Mouse (Mus musculus): Measurements from ENCODE around the gene Tbrg1. TPM values are rescaled to one million over a fixed set of nuclear protein-coding genes. Genes with fewer than 3 reads are reported as not detected.

Gene Tbrg1
- polyA plus RNA-seq, 1 experiment from 2014 or later, result 261 TPM

DNA sequence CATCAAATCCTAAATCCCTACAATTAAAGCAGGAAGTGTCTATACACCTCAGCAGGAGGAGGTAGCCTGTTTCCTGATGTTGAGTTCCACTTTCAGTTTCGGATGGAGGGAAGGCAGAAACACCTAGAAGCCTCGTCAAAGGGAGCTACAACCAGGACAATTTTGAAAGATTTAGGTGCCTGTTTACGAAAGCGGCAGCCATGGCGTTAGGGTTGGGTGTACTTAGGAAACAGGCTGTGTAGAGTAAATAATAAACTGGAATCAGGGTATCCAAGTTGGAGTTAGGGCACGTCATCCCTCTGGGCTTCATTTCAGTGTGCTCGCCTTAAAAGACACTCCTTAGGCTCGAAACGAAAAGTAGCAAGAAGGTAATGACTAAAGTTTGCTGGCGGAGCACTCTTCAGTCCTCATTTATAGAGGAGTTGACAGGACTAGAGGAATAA lies 652 bp downstream of the Tbrg1 start:
- H3K4me1 ChIP-seq (replicated peaks; ENCODE audit: control insufficient read depth, insufficient read depth, low read length), result no peaks in the 10 kb centered on the region
- peak overlapping the region; percentile 68 for H3K4me2 ChIP-seq (replicated peaks; ENCODE audit: low read depth)
- H3K9me3 ChIP-seq (ENCODE audit: control insufficient read depth), result no peaks in the 10 kb centered on the region
- TF ChIP-seq CTCF (IDR thresholded peaks at IDR 0.05; ENCODE audit: low read depth), result no peak
- peaks cover 27% of the 10 kb centered on the region for H3K36me3 ChIP-seq (ENCODE audit: control insufficient read depth, insufficient read depth)
- H3K4me3 ChIP-seq (ENCODE audit: low read depth, low read length), result peak overlapping the region; percentile 93
- peak overlapping the region; percentile 97 for H3K27ac ChIP-seq (ENCODE audit: low read depth, low read length)
- peak; percentile 52 for ATAC-seq
- no peaks in the 10 kb centered on the region for H3K27me3 ChIP-seq (replicated peaks; ENCODE audit: control insufficient read depth, insufficient read depth, low read length)
- WGBS, result under 1% methylated on average over 10 of the region's 10 CpGs
- H3K9ac ChIP-seq (ENCODE audit: low read depth, low read length), result peak overlapping the region; percentile 88

DNA sequence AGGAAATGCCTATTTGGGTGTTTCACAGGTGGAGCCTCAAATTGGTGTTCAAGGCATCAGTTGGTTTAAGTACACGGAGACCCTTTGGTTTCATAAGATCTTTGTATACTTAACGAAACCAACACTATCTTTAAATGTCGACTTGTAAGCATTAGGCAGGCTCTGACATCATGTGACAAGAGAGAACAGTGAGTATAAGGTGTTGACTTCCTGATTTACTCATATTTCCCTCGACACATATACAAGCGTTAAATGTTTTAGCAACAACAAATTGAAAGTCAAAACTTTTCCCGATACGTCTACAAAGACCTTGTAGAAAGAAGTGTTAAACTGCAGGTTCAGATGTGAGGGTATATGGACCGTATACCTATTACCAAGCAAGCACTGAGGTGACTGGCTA lies 1.2 kb downstream of the Tbrg1 start:
- ATAC-seq, result 0 out of 2 replicates have a peak, but pooled peaks have one; percentile 4
- H3K36me3 ChIP-seq (ENCODE audit: control insufficient read depth, insufficient read depth), result peaks cover 32% of the 10 kb centered on the region
- 39% methylated on average over 8 of the region's 8 CpGs for WGBS
- peak overlapping the region; percentile 93 for H3K4me3 ChIP-seq (ENCODE audit: low read depth, low read length)
- H3K27ac ChIP-seq (ENCODE audit: low read depth, low read length), result peak overlapping the region; percentile 97; the same call in 1 of the 2 replicates
- H3K4me1 ChIP-seq (replicated peaks; ENCODE audit: control insufficient read depth, insufficient read depth, low read length), result no peaks in the 10 kb centered on the region
- TF ChIP-seq CTCF (IDR thresholded peaks at IDR 0.05; ENCODE audit: low read depth), result no peak
- H3K27me3 ChIP-seq (replicated peaks; ENCODE audit: control insufficient read depth, insufficient read depth, low read length), result no peaks in the 10 kb centered on the region
- H3K9ac ChIP-seq (ENCODE audit: low read depth, low read length), result peak overlapping the region; percentile 88
- H3K9me3 ChIP-seq (ENCODE audit: control insufficient read depth), result no peaks in the 10 kb centered on the region
- peak overlapping the region; percentile 68 for H3K4me2 ChIP-seq (replicated peaks; ENCODE audit: low read depth)

DNA sequence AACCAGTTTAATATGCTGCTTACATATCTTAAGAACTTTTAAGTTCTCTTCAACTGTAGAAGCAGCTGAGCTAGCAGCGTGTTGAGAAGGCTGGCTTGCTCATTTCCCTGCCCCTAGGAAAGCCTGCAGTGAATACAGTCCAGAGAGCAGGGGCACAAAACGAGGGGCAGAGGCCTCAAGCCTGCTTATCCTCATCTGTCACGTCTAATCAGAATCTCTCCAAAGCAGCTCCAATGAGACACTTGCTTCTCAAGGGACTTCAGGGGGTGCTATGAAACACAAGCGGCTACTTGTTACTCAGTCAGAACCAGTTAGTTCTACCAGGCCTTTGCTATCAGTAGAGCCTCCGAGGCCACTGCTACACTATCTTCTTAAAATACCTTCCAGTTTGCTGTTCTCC lies 3.3 kb downstream of the Tbrg1 start:
- Histone ChIP-seq H3K36me3 (ENCODE audit: control insufficient read depth, insufficient read depth) (peaks cover 53% of the 10 kb centered on the region), H3K9me3 (ENCODE audit: control insufficient read depth) (no peaks in the 10 kb centered on the region), H3K27ac (ENCODE audit: low read depth, low read length) (no peak overlapping the region), H3K27me3 (replicated peaks; ENCODE audit: control insufficient read depth, insufficient read depth, low read length) (no peaks in the 10 kb centered on the region), H3K9ac (ENCODE audit: low read depth, low read length) (no peak overlapping the region), H3K4me3 (ENCODE audit: low read depth, low read length) (no peak overlapping the region), H3K4me1 (replicated peaks; ENCODE audit: control insufficient read depth, insufficient read depth, low read length) (no peaks in the 10 kb centered on the region), H3K4me2 (replicated peaks; ENCODE audit: low read depth) (no peak overlapping the region)
- WGBS, result 78% methylated on average over 5 of the region's 5 CpGs
- no peak for TF ChIP-seq CTCF (IDR thresholded peaks at IDR 0.05; ENCODE audit: low read depth)
- ATAC-seq, result no peak

GRCm38 (mm10) chr9:37650639-37651038 lies 6.5 kb downstream of the Tbrg1 start:
- ATAC-seq, result no peak
- H3K9ac ChIP-seq (ENCODE audit: low read depth, low read length), result no peak overlapping the region
- no peaks in the 10 kb centered on the region for H3K27me3 ChIP-seq (replicated peaks; ENCODE audit: control insufficient read depth, insufficient read depth, low read length)
- H3K4me1 ChIP-seq (replicated peaks; ENCODE audit: control insufficient read depth, insufficient read depth, low read length), result no peaks in the 10 kb centered on the region
- H3K4me3 ChIP-seq (ENCODE audit: low read depth, low read length), result no peak overlapping the region
- no peak overlapping the region for H3K27ac ChIP-seq (ENCODE audit: low read depth, low read length)
- no peak overlapping the region for H3K4me2 ChIP-seq (replicated peaks; ENCODE audit: low read depth)
- H3K9me3 ChIP-seq (ENCODE audit: control insufficient read depth), result no peaks in the 10 kb centered on the region
- WGBS, result 95% methylated on average over 5 of the region's 5 CpGs
- no peak for TF ChIP-seq CTCF (IDR thresholded peaks at IDR 0.05; ENCODE audit: low read depth)
- peaks cover 67% of the 10 kb centered on the region for H3K36me3 ChIP-seq (ENCODE audit: control insufficient read depth, insufficient read depth)

DNA sequence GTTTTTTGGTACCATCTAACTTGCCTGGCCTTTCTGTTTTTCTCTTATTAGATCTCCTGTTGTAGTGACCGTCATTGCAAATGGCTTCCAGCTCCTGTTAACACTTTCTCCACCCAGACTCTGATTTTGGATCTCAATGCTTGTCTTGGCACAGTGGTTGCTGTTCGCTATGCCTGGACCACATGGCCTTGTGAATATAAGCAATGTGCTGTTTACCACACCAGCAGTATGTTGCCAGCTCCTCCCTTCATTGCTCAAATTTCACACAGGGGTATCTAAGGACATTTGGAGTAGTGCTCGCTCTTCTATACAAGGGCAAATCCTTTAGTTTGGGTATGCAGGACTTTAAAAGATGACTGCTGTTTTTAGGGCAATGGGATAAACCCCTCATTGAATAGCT lies 10.9 kb downstream of the Tbrg1 start:
- Histone ChIP-seq H3K27me3 (replicated peaks; ENCODE audit: control insufficient read depth, insufficient read depth, low read length) (no peaks in the 10 kb centered on the region), H3K27ac (ENCODE audit: low read depth, low read length) (no peak overlapping the region), H3K4me3 (ENCODE audit: low read depth, low read length) (no peak overlapping the region), H3K9ac (ENCODE audit: low read depth, low read length) (no peak overlapping the region), H3K4me1 (replicated peaks; ENCODE audit: control insufficient read depth, insufficient read depth, low read length) (no peaks in the 10 kb centered on the region), H3K36me3 (ENCODE audit: control insufficient read depth, insufficient read depth) (peaks cover 57% of the 10 kb centered on the region), H3K9me3 (ENCODE audit: control insufficient read depth) (no peaks in the 10 kb centered on the region), H3K4me2 (replicated peaks; ENCODE audit: low read depth) (no peak overlapping the region)
- ATAC-seq, result no peak
- no peak for TF ChIP-seq CTCF (IDR thresholded peaks at IDR 0.05; ENCODE audit: low read depth)
- WGBS, result 71% methylated on average over 3 of the region's 3 CpGs

DNA sequence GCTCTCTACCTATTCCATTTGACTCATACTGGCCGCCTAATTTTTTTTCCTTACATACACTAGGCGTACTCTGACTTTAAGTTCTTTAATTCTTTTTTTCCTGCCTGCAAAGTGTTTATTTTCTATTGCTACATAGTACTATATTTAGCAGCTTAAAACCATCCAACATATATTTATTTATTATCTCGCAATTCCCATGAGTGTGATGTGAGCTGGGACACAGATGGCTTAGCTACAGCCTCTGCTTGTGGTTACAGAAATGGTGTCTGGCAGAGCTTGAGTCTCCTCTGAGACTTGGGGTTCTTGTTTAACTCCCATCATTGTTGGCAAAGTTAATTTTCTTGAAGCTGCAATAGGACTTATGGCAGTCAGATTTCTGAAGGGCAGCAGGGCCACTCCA lies 18.4 kb downstream of the Tbrg1 start:
- no peak for TF ChIP-seq CTCF (IDR thresholded peaks at IDR 0.05; ENCODE audit: low read depth)
- 75% methylated on average over 3 of the region's 3 CpGs for WGBS
- H3K27ac ChIP-seq (ENCODE audit: low read depth, low read length), result no peak overlapping the region
- no peaks in the 10 kb centered on the region for H3K9me3 ChIP-seq (ENCODE audit: control insufficient read depth)
- ATAC-seq, result no peak
- H3K4me3 ChIP-seq (ENCODE audit: low read depth, low read length), result no peak overlapping the region
- 0 out of 2 replicates have a peak, but pooled peaks cover 19% of the 10 kb centered on the region for H3K36me3 ChIP-seq (ENCODE audit: control insufficient read depth, insufficient read depth)
- no peak overlapping the region for H3K4me2 ChIP-seq (replicated peaks; ENCODE audit: low read depth)
- H3K4me1 ChIP-seq (replicated peaks; ENCODE audit: control insufficient read depth, insufficient read depth, low read length), result no peaks in the 10 kb centered on the region
- H3K9ac ChIP-seq (ENCODE audit: low read depth, low read length), result no peak overlapping the region
- no peaks in the 10 kb centered on the region for H3K27me3 ChIP-seq (replicated peaks; ENCODE audit: control insufficient read depth, insufficient read depth, low read length)

All from intestine, postnatal 0 days (tissue).